Mouse (Mus musculus) retina, postnatal 1 day (tissue): ENCODE data around the gene Gm29797.
A peak's percentile ranks its signal among the peaks of the same experiment; 100 is the strongest.

Experiments
- DNase-seq: peaks from one replicate; pipeline ENCODE4 v3.0.0-alpha.2; 2012

The Gm29797 gene

GRCm38 (mm10) chr2:181698241-181698640 lies 41.4 kb downstream of the Gm29797 start, which contains the start of gene Lkaaear1:
Gene Lkaaear1 (minus strand): TSS chr2:181698442.
- DNase-seq: peak; percentile 27

- peak; percentile 42 for DNase-seq
Measured at GRCm38 (mm10) chr2:181706668-181707067, 49.8 kb downstream of the Gm29797 start.
